Mouse (Mus musculus): ENCODE data around the gene Ndufa12. TPM values are rescaled to one million over a fixed set of nuclear protein-coding genes. Genes with fewer than 3 reads are reported as not detected.

The Ndufa12 gene
- polyA plus RNA-seq, 1 experiment: 95.9 TPM

GRCm38 (mm10) chr10:94253260-94253807, 54.8 kb downstream of the Ndufa12 start:
- Histone ChIP-seq H3K4me3 (replicated peaks) (no peak overlapping the region), H3K27me3 (ENCODE audit: control insufficient read depth) (no peaks in the 10 kb centered on the region), H3K4me1 (ENCODE audit: control insufficient read depth) (peaks cover 26% of the 10 kb centered on the region), H3K9me3 (ENCODE audit: control insufficient read depth, low read length) (peaks cover 2% of the 10 kb centered on the region; the same call in 1 of the 2 replicates), H3K36me3 (ENCODE audit: control insufficient read depth) (no peaks in the 10 kb centered on the region)
- TF ChIP-seq GATA1 (IDR thresholded peaks at IDR 0.05; ENCODE audit: low read length) (no peak), TAL1 (IDR thresholded peaks at IDR 0.05; ENCODE audit: low read length) (no peak)

- H3K4me3 ChIP-seq (replicated peaks): no peak overlapping the region
- peaks cover 2% of the 10 kb centered on the region; the same call in 1 of the 2 replicates for H3K9me3 ChIP-seq (ENCODE audit: control insufficient read depth, low read length)
- H3K27me3 ChIP-seq (ENCODE audit: control insufficient read depth): no peaks in the 10 kb centered on the region
- H3K4me1 ChIP-seq (ENCODE audit: control insufficient read depth): peaks cover 16% of the 10 kb centered on the region
- TF ChIP-seq TAL1 (IDR thresholded peaks at IDR 0.05; ENCODE audit: low read length): no peak
- no peak for TF ChIP-seq GATA1 (IDR thresholded peaks at IDR 0.05; ENCODE audit: low read length)
- no peaks in the 10 kb centered on the region for H3K36me3 ChIP-seq (ENCODE audit: control insufficient read depth)
These were observed 56.2 kb downstream of the Ndufa12 start for GRCm38 (mm10) chr10:94254766-94255165.

- H3K4me3 ChIP-seq (replicated peaks): no peak overlapping the region
- H3K9me3 ChIP-seq (ENCODE audit: control insufficient read depth, low read length): peaks cover 2% of the 10 kb centered on the region; the same call in 1 of the 2 replicates
- H3K4me1 ChIP-seq (ENCODE audit: control insufficient read depth): peaks cover 9% of the 10 kb centered on the region
- no peak for TF ChIP-seq TAL1 (IDR thresholded peaks at IDR 0.05; ENCODE audit: low read length)
- no peak for TF ChIP-seq GATA1 (IDR thresholded peaks at IDR 0.05; ENCODE audit: low read length)
- H3K36me3 ChIP-seq (ENCODE audit: control insufficient read depth): no peaks in the 10 kb centered on the region
- no peaks in the 10 kb centered on the region for H3K27me3 ChIP-seq (ENCODE audit: control insufficient read depth)
These were observed 57.2 kb downstream of the Ndufa12 start for GRCm38 (mm10) chr10:94255744-94256143.

GRCm38 (mm10) chr10:94256518-94256917, 58.0 kb downstream of the Ndufa12 start:
- no peak overlapping the region for H3K4me3 ChIP-seq (replicated peaks)
- H3K27me3 ChIP-seq (ENCODE audit: control insufficient read depth): no peaks in the 10 kb centered on the region
- no peaks in the 10 kb centered on the region for H3K36me3 ChIP-seq (ENCODE audit: control insufficient read depth)
- H3K9me3 ChIP-seq (ENCODE audit: control insufficient read depth, low read length): peaks cover 2% of the 10 kb centered on the region; the same call in 1 of the 2 replicates
- no peak for TF ChIP-seq TAL1 (IDR thresholded peaks at IDR 0.05; ENCODE audit: low read length)
- TF ChIP-seq GATA1 (IDR thresholded peaks at IDR 0.05; ENCODE audit: low read length): no peak
- peaks cover 5% of the 10 kb centered on the region; the same call in 1 of the 2 replicates for H3K4me1 ChIP-seq (ENCODE audit: control insufficient read depth)

GRCm38 (mm10) chr10:94260544-94260943, 62.0 kb downstream of the Ndufa12 start:
- H3K9me3 ChIP-seq (ENCODE audit: control insufficient read depth, low read length): no peaks in the 10 kb centered on the region
- TF ChIP-seq TAL1 (IDR thresholded peaks at IDR 0.05; ENCODE audit: low read length) (no peak), GATA1 (IDR thresholded peaks at IDR 0.05; ENCODE audit: low read length) (no peak)
- H3K4me1 ChIP-seq (ENCODE audit: control insufficient read depth): peaks cover 5% of the 10 kb centered on the region; the same call in 1 of the 2 replicates
- no peaks in the 10 kb centered on the region for H3K36me3 ChIP-seq (ENCODE audit: control insufficient read depth)
- H3K27me3 ChIP-seq (ENCODE audit: control insufficient read depth): no peaks in the 10 kb centered on the region
- H3K4me3 ChIP-seq (replicated peaks): no peak overlapping the region

GRCm38 (mm10) chr10:94262646-94263045, 64.1 kb downstream of the Ndufa12 start:
- Histone ChIP-seq H3K4me1 (ENCODE audit: control insufficient read depth) (no peaks in the 10 kb centered on the region), H3K4me3 (replicated peaks) (no peak overlapping the region), H3K36me3 (ENCODE audit: control insufficient read depth) (no peaks in the 10 kb centered on the region), H3K27me3 (ENCODE audit: control insufficient read depth) (no peaks in the 10 kb centered on the region), H3K9me3 (ENCODE audit: control insufficient read depth, low read length) (no peaks in the 10 kb centered on the region)
- no peak for TF ChIP-seq GATA1 (IDR thresholded peaks at IDR 0.05; ENCODE audit: low read length)
- TF ChIP-seq TAL1 (IDR thresholded peaks at IDR 0.05; ENCODE audit: low read length): no peak

- no peaks in the 10 kb centered on the region for H3K27me3 ChIP-seq (ENCODE audit: control insufficient read depth)
- no peaks in the 10 kb centered on the region for H3K4me1 ChIP-seq (ENCODE audit: control insufficient read depth)
- no peaks in the 10 kb centered on the region for H3K36me3 ChIP-seq (ENCODE audit: control insufficient read depth)
- H3K4me3 ChIP-seq (replicated peaks): no peak overlapping the region
- H3K9me3 ChIP-seq (ENCODE audit: control insufficient read depth, low read length): no peaks in the 10 kb centered on the region
- TF ChIP-seq GATA1 (IDR thresholded peaks at IDR 0.05; ENCODE audit: low read length) (no peak), TAL1 (IDR thresholded peaks at IDR 0.05; ENCODE audit: low read length) (no peak)
These were observed 64.7 kb downstream of the Ndufa12 start for GRCm38 (mm10) chr10:94263211-94263610.

- H3K4me3 ChIP-seq (replicated peaks): no peak overlapping the region
- H3K9me3 ChIP-seq (ENCODE audit: control insufficient read depth, low read length): no peaks in the 10 kb centered on the region
- H3K36me3 ChIP-seq (ENCODE audit: control insufficient read depth): no peaks in the 10 kb centered on the region
- no peak for TF ChIP-seq GATA1 (IDR thresholded peaks at IDR 0.05; ENCODE audit: low read length)
- no peak for TF ChIP-seq TAL1 (IDR thresholded peaks at IDR 0.05; ENCODE audit: low read length)
- no peaks in the 10 kb centered on the region for H3K4me1 ChIP-seq (ENCODE audit: control insufficient read depth)
- H3K27me3 ChIP-seq (ENCODE audit: control insufficient read depth): no peaks in the 10 kb centered on the region
These were observed 67.4 kb downstream of the Ndufa12 start for GRCm38 (mm10) chr10:94265656-94266542.

Other genes with a start within 250 kb of the Ndufa12 start
- gene Vezt, start 162.9 kb upstream of the Ndufa12 start, polyA plus RNA-seq (2012): 0.73 and 0.83 TPM in 2 replicates
- 0.04 TPM in 2 replicates for gene Fgd6, start 162.7 kb upstream of the Ndufa12 start, polyA plus RNA-seq (2012)
- 0.03 TPM in 2 replicates for gene Nr2c1, start 50.7 kb upstream of the Ndufa12 start, polyA plus RNA-seq (2012)
- gene Gm4792, start 100.0 kb downstream of the Ndufa12 start, polyA plus RNA-seq (2012): not detected in 2 replicates
- 0.01 and 0.05 TPM in 2 replicates for gene Tmcc3, start 113.2 kb downstream of the Ndufa12 start, polyA plus RNA-seq (2012)